Mouse (Mus musculus) small intestine, adult 2 months (tissue): ENCODE measurements around the gene Odaph.

Experiments
- CTCF ChIP-seq: fragments of 200-500 bp; IDR thresholded peaks from 2 replicates; pipeline ENCODE4 v1.5.1; 2012; ENCODE audit warnings: low read depth, mild to moderate bottlenecking, control low read depth, inconsistent platforms, low read length, moderate library complexity, mixed read lengths; ENCODE audit not compliant: insufficient replicate concordance, insufficient read length; ENCODE audit errors: extremely low read depth
- POLR2A ChIP-seq: fragments of 200-500 bp; IDR thresholded peaks from 2 replicates; pipeline ENCODE4 v1.6.1; 2012; ENCODE audit warnings: low read depth, mild to moderate bottlenecking, control low read depth, inconsistent platforms, low read length, moderate library complexity

DNA sequence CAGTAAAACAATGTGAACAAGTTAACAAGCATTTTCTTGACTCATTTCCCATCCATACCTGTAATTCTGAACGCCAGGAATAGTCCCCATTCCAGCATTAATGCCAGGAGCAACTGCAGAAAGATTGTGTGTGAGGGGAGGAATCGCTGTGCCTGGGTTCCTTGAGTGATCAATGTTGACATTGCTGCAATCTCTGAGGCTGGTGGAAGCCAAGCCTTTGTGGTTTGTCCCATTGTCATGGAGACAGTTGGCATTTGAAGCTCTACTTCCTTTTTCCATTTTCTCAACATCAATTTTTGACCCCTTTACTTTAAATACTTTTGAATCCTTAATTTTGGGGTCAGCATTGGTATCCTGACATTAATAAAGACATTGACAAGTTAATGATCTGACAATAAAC, 32.7 kb downstream of the Odaph start:
- TF ChIP-seq POLR2A: no peak
- no peak for TF ChIP-seq CTCF
